Mouse (Mus musculus) kidney, embryonic 14.5 days (tissue): ENCODE results near the gene Ccl20. TPM values are rescaled to one million over a fixed set of nuclear protein-coding genes. Genes with fewer than 3 reads are reported as not detected.

ENCODE experiments used
- ATAC-seq: fragments of 200-750 bp; cut with Nextera tagmentation; 2 replicates; pipeline ENCODE4 v1.8.0; 2017; ENCODE audit warnings: moderate number of reproducible peaks, mild to moderate bottlenecking, moderate TSS enrichment, moderate library complexity; ENCODE audit not compliant: low FRiP score, low TSS enrichment
- H3K27ac ChIP-seq: fragments of 300-500 bp; sonication (generic); 2 replicates; pipeline ENCODE4 v1.5.1; 2014; ENCODE audit warnings: low read depth, mild to moderate bottlenecking, low read length, moderate library complexity, mixed read lengths
- H3K27me3 ChIP-seq: fragments of 300-500 bp; sonication (generic); 2 replicates; pipeline ENCODE4 v1.6.1; 2014; ENCODE audit warnings: mild to moderate bottlenecking, low read length; ENCODE audit not compliant: control insufficient read depth, insufficient read depth
- H3K36me3 ChIP-seq: fragments of 300-500 bp; sonication (generic); 2 replicates; pipeline ENCODE4 v1.6.1; 2014; ENCODE audit warnings: low read length, mixed read lengths; ENCODE audit not compliant: control insufficient read depth, insufficient read depth
- H3K4me1 ChIP-seq: fragments of 300-500 bp; sonication (generic); 2 replicates; pipeline ENCODE4 v1.6.1; 2014; ENCODE audit warnings: low read length, mixed read lengths; ENCODE audit not compliant: control insufficient read depth, insufficient read depth
- H3K4me2 ChIP-seq: fragments of 300-500 bp; sonication (generic); replicated peaks from 2 replicates; pipeline ENCODE4 v1.6.1; 2014; ENCODE audit warnings: low read depth, mild to moderate bottlenecking, low read length
- H3K4me3 ChIP-seq: fragments of 300-500 bp; sonication (generic); 2 replicates; pipeline ENCODE4 v1.5.1; 2014; ENCODE audit warnings: mild to moderate bottlenecking, low read length
- H3K9ac ChIP-seq: fragments of 300-500 bp; sonication (generic); 2 replicates; pipeline ENCODE4 v1.6.1; 2014; ENCODE audit warnings: low read depth, mild to moderate bottlenecking, low read length, moderate library complexity
- H3K9me3 ChIP-seq: fragments of 300-500 bp; sonication (generic); 2 replicates; pipeline ENCODE4 v1.6.1; 2016; ENCODE audit warnings: low read length; ENCODE audit not compliant: control insufficient read depth
- WGBS: fragments of 180-500 bp; shearing (Covaris S2); extraction: QIAGEN DNeasy Blood & Tissue Kit; methylation state at CpG from one replicate; pipeline ENCODE4 v1.1.7; 2014; 5-methylcytosine and 5-hydroxymethylcytosine counted together
- polyA plus RNA-seq: library from polyadenylated mRNA; unstranded; fragments of >200 nt; fragmentation: Nextera tagmentation; extraction: Ambion mirVana; gene quantifications from 2 replicates; pipeline ENCODE4 v1.2.1, GENCODE M21; 2014

Ccl20 gene
- polyA plus RNA-seq, 1 experiment from 2014 or later: 1.2 TPM

GRCm38 (mm10) chr1:83099580-83100137, 16.9 kb upstream of the Ccl20 start:
- Histone ChIP-seq H3K4me1 (no peaks in the 10 kb centered on the region), H3K27ac (no peak overlapping the region), H3K9me3 (no peaks in the 10 kb centered on the region), H3K9ac (no peak overlapping the region), H3K27me3 (no peaks in the 10 kb centered on the region), H3K36me3 (no peaks in the 10 kb centered on the region), H3K4me3 (no peak overlapping the region), H3K4me2 (no peak overlapping the region)
- ATAC-seq: no peak
- 82% methylated on average over 7 of the region's 7 CpGs for WGBS

GRCm38 (mm10) chr1:83101891-83102290, 14.7 kb upstream of the Ccl20 start:
- Histone ChIP-seq H3K36me3 (no peaks in the 10 kb centered on the region), H3K27ac (no peak overlapping the region), H3K27me3 (no peaks in the 10 kb centered on the region), H3K9ac (no peak overlapping the region), H3K4me2 (no peak overlapping the region), H3K4me3 (no peak overlapping the region), H3K9me3 (no peaks in the 10 kb centered on the region), H3K4me1 (no peaks in the 10 kb centered on the region)
- 28% methylated on average over 3 of the region's 3 CpGs for WGBS
- ATAC-seq: no peak

DNA sequence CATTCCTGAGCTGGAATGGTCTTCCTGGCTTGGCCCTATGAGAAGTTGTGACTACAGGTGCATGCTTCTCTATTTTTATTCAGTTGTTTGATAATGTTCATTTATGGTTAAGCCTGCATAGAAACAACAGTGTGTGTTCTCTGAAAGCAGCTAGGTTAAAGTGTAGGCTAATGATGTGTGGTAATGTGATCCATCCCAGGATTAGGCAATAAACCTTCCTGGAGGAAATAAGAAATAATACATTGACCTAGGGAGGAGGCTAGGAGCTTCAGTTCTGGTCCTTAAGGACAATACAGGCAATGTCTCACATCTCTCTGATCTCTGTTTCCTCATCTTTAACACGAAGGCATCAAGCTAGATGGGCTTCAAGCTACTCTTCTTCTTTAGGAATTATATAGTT, 11.1 kb upstream of the Ccl20 start:
- Histone ChIP-seq H3K9ac (no peak overlapping the region), H3K4me1 (no peaks in the 10 kb centered on the region), H3K27me3 (no peaks in the 10 kb centered on the region), H3K36me3 (no peaks in the 10 kb centered on the region), H3K27ac (no peak overlapping the region), H3K4me3 (no peak overlapping the region), H3K9me3 (no peaks in the 10 kb centered on the region), H3K4me2 (no peak overlapping the region)
- no peak for ATAC-seq
- 63% methylated on average over 1 of the region's 1 CpGs for WGBS

DNA sequence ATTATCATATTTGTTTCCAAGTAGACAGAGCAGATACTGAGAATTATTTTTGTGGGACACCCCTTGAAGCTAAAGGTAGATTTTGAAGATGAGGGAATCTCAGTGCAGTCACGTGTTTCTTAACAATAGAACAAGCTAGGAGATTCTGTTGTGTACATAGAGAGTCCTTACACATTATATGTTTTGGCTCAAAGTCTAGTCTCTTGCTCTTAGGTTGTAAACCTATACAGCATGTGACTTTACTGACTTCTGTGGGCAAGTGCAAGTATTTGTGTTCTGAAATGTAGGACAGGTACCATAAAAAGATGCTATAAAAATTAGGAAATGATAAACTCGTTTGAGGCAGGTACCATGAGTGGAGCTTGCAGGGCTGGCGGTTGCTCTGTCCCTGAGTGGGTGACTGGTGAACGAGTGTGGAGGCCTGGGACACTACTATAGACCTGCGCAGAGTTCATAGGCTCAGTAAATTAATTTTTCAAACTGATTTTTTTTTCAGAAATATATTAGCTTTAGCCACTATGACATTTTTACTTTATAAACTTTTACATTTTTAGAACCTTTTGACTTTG, 9.1 kb upstream of the Ccl20 start:
- Histone ChIP-seq H3K4me2 (no peak overlapping the region), H3K27ac (no peak overlapping the region), H3K4me3 (no peak overlapping the region), H3K27me3 (no peaks in the 10 kb centered on the region), H3K36me3 (no peaks in the 10 kb centered on the region), H3K4me1 (no peaks in the 10 kb centered on the region), H3K9me3 (no peaks in the 10 kb centered on the region), H3K9ac (no peak overlapping the region)
- no peak for ATAC-seq
- WGBS: 80% methylated on average over 5 of the region's 5 CpGs

DNA sequence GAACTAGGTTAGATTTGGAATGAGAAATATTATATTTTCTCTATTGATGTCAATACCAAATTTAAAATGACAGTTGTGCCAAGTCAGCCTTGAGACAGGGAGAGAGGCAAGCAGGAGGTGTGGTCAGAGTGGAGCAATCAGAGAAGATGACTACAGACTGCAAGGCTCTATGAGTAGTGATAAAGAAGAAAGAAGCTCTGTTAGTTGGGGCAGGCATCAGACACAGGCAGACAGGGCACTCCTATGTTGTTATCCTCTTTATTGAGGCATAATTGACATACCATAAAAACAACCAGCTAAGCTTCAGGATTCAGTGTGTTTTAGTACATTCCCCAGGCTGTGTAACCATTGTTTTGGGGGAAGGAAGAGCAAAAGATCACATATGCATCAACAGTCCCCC, 5.6 kb upstream of the Ccl20 start:
- Histone ChIP-seq H3K4me3 (no peak overlapping the region), H3K4me2 (no peak overlapping the region), H3K9ac (no peak overlapping the region), H3K36me3 (no peaks in the 10 kb centered on the region), H3K27me3 (no peaks in the 10 kb centered on the region), H3K9me3 (no peaks in the 10 kb centered on the region), H3K4me1 (no peaks in the 10 kb centered on the region), H3K27ac (no peak overlapping the region)
- no peak for ATAC-seq

DNA sequence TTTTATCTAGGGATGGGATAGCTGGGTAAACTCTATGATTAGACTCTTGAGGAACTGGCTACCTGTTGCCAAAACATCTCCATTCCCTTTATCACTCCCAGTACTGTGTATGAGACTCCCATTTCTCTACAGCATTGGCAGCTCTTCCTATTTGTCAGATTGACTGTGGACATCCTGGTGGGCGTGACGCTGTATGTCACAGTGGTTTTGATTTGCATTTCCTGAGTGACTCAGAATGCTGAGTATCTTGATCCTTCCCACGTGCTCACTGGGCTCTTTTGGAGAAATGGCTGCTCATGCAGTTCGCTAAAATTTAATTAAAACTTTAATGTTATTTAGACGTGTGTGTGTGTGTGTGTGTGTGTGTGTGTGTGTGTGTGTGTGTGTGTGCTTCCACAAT, 4.8 kb upstream of the Ccl20 start:
- Histone ChIP-seq H3K9me3 (no peaks in the 10 kb centered on the region), H3K36me3 (no peaks in the 10 kb centered on the region), H3K4me2 (no peak overlapping the region), H3K27ac (no peak overlapping the region), H3K4me1 (0 out of 2 replicates have a peak, but pooled peaks cover 3% of the 10 kb centered on the region), H3K4me3 (no peak overlapping the region), H3K9ac (no peak overlapping the region), H3K27me3 (no peaks in the 10 kb centered on the region)
- 68% methylated on average over 5 of the region's 5 CpGs for WGBS
- no peak for ATAC-seq

DNA sequence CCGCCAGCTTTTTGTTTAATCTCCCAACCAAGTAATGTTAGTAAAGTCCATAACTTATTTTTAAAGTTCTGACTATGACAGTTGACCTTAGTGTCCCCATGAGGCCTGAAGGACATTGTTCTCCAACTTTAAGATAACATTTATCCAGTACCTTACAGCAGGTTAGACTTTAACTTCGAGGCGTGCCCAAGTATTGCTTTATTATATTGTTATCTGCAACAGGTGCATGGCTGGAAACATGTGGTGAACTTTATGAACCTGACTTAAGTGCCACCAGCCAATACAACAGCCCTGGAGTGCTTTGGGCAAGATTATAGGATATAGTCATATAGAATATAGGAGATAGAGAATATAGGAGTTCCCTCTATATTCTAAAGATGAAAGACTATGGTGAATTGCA, 651 bp downstream of the Ccl20 start:
- ATAC-seq: no peak
- H3K4me2 ChIP-seq: no peak overlapping the region
- H3K36me3 ChIP-seq: no peaks in the 10 kb centered on the region
- no peak overlapping the region for H3K9ac ChIP-seq
- H3K4me3 ChIP-seq: no peak overlapping the region
- H3K4me1 ChIP-seq: 0 out of 2 replicates have a peak, but pooled peaks cover 3% of the 10 kb centered on the region
- H3K27ac ChIP-seq: no peak overlapping the region
- WGBS: 87% methylated on average over 3 of the region's 3 CpGs
- no peaks in the 10 kb centered on the region for H3K27me3 ChIP-seq
- H3K9me3 ChIP-seq: no peaks in the 10 kb centered on the region

- Histone ChIP-seq H3K27ac (no peak overlapping the region), H3K4me3 (no peak overlapping the region), H3K9me3 (no peaks in the 10 kb centered on the region), H3K4me1 (0 out of 2 replicates have a peak, but pooled peaks cover 3% of the 10 kb centered on the region), H3K4me2 (no peak overlapping the region), H3K36me3 (no peaks in the 10 kb centered on the region), H3K9ac (no peak overlapping the region), H3K27me3 (no peaks in the 10 kb centered on the region)
- WGBS: 90% methylated on average over 7 of the region's 7 CpGs
- ATAC-seq: no peak
These were observed 1.1 kb downstream of the Ccl20 start for GRCm38 (mm10) chr1:83117661-83118060.

- Histone ChIP-seq H3K4me3 (no peak overlapping the region), H3K36me3 (no peaks in the 10 kb centered on the region), H3K27me3 (no peaks in the 10 kb centered on the region), H3K4me2 (no peak overlapping the region), H3K27ac (no peak overlapping the region), H3K4me1 (0 out of 2 replicates have a peak, but pooled peaks cover 3% of the 10 kb centered on the region), H3K9ac (no peak overlapping the region), H3K9me3 (no peaks in the 10 kb centered on the region)
- ATAC-seq: no peak
These were observed 3.3 kb downstream of the Ccl20 start for GRCm38 (mm10) chr1:83119903-83120302.
